Mouse (Mus musculus): ENCODE measurements around the gene Diexf. TPM values are rescaled to one million over a fixed set of nuclear protein-coding genes. Genes with fewer than 3 reads are reported as not detected.

The Diexf gene
- total RNA-seq, 1 experiment, result 25.6 TPM

GRCm38 (mm10) chr1:193090894-193091293, 39.2 kb downstream of the Diexf start:
- in situ Hi-C loops (cut with MboI; ENCODE audit: low sequenced_read_pairs in 2 of 2, unreplicated experiment in 2 of 2), result loop anchor here (25.0 kb wide), 2 partner anchors 329 to 354 kb away; partner anchors contain the start of gene Hhat (in 1 of the 2)
- TF ChIP-seq ZC3H11A (IDR thresholded peaks at IDR 0.05; ENCODE audit: borderline replicate concordance, low read depth, low read length), result no peak
- no peak for TF ChIP-seq ZNF384 (IDR thresholded peaks at IDR 0.05; ENCODE audit: low read depth, low read length)
- TF ChIP-seq MAFK (IDR thresholded peaks at IDR 0.05; ENCODE audit: insufficient read depth, low read depth, low read length), result no peak
- TF ChIP-seq CHD2 (IDR thresholded peaks at IDR 0.05; ENCODE audit: low read depth, low read length), result no peak
- TF ChIP-seq HCFC1 (IDR thresholded peaks at IDR 0.05; ENCODE audit: borderline replicate concordance, insufficient read depth, low read length), result no peak
- no peaks in the 10 kb centered on the region for H3K4me1 ChIP-seq (ENCODE audit: control insufficient read depth in 2 of 2, insufficient read depth in 2 of 2, low read length in 2 of 2, poor library complexity in 1 of 2)
- no peaks in the 10 kb centered on the region for H3K9me3 ChIP-seq (ENCODE audit: control insufficient read depth, insufficient read depth, low read depth, low read length)
- DNase-seq (ENCODE audit: low read depth, low spot score), result no peak
- no peak overlapping the region for H3K9ac ChIP-seq (ENCODE audit: insufficient read depth, low read depth, low read length, poor library complexity, severe bottlenecking)
- no peaks in the 10 kb centered on the region for H3K36me3 ChIP-seq (ENCODE audit: control insufficient read depth, insufficient read depth, low read length, poor library complexity, severe bottlenecking)
- no peak overlapping the region for H3K27ac ChIP-seq (ENCODE audit: insufficient read depth, low read depth, low read length, poor library complexity, severe bottlenecking)
- H3K4me3 ChIP-seq (ENCODE audit: insufficient read depth in 1 of 2, low read depth in 1 of 2, low read length in 2 of 2, poor library complexity in 1 of 2, severe bottlenecking in 1 of 2), result no peak overlapping the region

- H3K27ac ChIP-seq (ENCODE audit: insufficient read depth, low read depth, low read length, poor library complexity, severe bottlenecking), result no peak overlapping the region
Observed at GRCm38 (mm10) chr1:193090211-193090871, 39.7 kb downstream of the Diexf start.

GRCm38 (mm10) chr1:193089683-193090082, 40.4 kb downstream of the Diexf start:
- in situ Hi-C loops (cut with MboI; ENCODE audit: low sequenced_read_pairs in 2 of 2, unreplicated experiment in 2 of 2), result loop anchor here (25.0 kb wide), 2 partner anchors 327 to 352 kb away; partner anchors contain the start of gene Hhat (in 1 of the 2)
- no peaks in the 10 kb centered on the region for H3K9me3 ChIP-seq (ENCODE audit: control insufficient read depth, insufficient read depth, low read depth, low read length)

More at GRCm38 (mm10) chr1:193090211-193090871, 39.7 kb downstream of the Diexf start:
- in situ Hi-C loops (cut with MboI; ENCODE audit: low sequenced_read_pairs in 2 of 2, unreplicated experiment in 2 of 2), result loop anchor here (25.0 kb wide), 2 partner anchors 328 to 353 kb away; partner anchors contain the start of gene Hhat (in 1 of the 2)
- no peaks in the 10 kb centered on the region for H3K9me3 ChIP-seq (ENCODE audit: control insufficient read depth, insufficient read depth, low read depth, low read length)
- H3K36me3 ChIP-seq (ENCODE audit: control insufficient read depth, insufficient read depth, low read length, poor library complexity, severe bottlenecking), result no peaks in the 10 kb centered on the region
- H3K4me1 ChIP-seq (ENCODE audit: control insufficient read depth in 2 of 2, insufficient read depth in 2 of 2, low read length in 2 of 2, poor library complexity in 1 of 2), result no peaks in the 10 kb centered on the region
- H3K9ac ChIP-seq (ENCODE audit: insufficient read depth, low read depth, low read length, poor library complexity, severe bottlenecking), result no peak overlapping the region
- H3K4me3 ChIP-seq (ENCODE audit: insufficient read depth in 1 of 2, low read depth in 1 of 2, low read length in 2 of 2, poor library complexity in 1 of 2, severe bottlenecking in 1 of 2), result no peak overlapping the region
- no peak for DNase-seq (ENCODE audit: low read depth, low spot score)
- TF ChIP-seq HCFC1 (IDR thresholded peaks at IDR 0.05; ENCODE audit: borderline replicate concordance, insufficient read depth, low read length) (no peak), MAFK (IDR thresholded peaks at IDR 0.05; ENCODE audit: insufficient read depth, low read depth, low read length) (no peak)

GRCm38 (mm10) chr1:193089211-193089610, 40.9 kb downstream of the Diexf start:
- no peak overlapping the region for H3K9ac ChIP-seq (ENCODE audit: insufficient read depth, low read depth, low read length, poor library complexity, severe bottlenecking)
- no peak overlapping the region for H3K4me3 ChIP-seq (ENCODE audit: insufficient read depth in 1 of 2, low read depth in 1 of 2, low read length in 2 of 2, poor library complexity in 1 of 2, severe bottlenecking in 1 of 2)
- H3K27ac ChIP-seq (ENCODE audit: insufficient read depth, low read depth, low read length, poor library complexity, severe bottlenecking), result no peak overlapping the region
- in situ Hi-C loops (cut with MboI; ENCODE audit: low sequenced_read_pairs in 2 of 2, unreplicated experiment in 2 of 2), result loop anchor here (25.0 kb wide), 2 partner anchors 327 to 352 kb away; partner anchors contain the start of gene Hhat (in 1 of the 2)
- no peaks in the 10 kb centered on the region for H3K9me3 ChIP-seq (ENCODE audit: control insufficient read depth, insufficient read depth, low read depth, low read length)
- no peaks in the 10 kb centered on the region for H3K4me1 ChIP-seq (ENCODE audit: control insufficient read depth in 2 of 2, insufficient read depth in 2 of 2, low read length in 2 of 2, poor library complexity in 1 of 2)
- no peak for DNase-seq (ENCODE audit: low read depth, low spot score)
- TF ChIP-seq HCFC1 (IDR thresholded peaks at IDR 0.05; ENCODE audit: borderline replicate concordance, insufficient read depth, low read length) (no peak), ZNF384 (IDR thresholded peaks at IDR 0.05; ENCODE audit: low read depth, low read length) (no peak), CHD2 (IDR thresholded peaks at IDR 0.05; ENCODE audit: low read depth, low read length) (no peak), ZC3H11A (IDR thresholded peaks at IDR 0.05; ENCODE audit: borderline replicate concordance, low read depth, low read length) (no peak), MAFK (IDR thresholded peaks at IDR 0.05; ENCODE audit: insufficient read depth, low read depth, low read length) (no peak)
- no peaks in the 10 kb centered on the region for H3K36me3 ChIP-seq (ENCODE audit: control insufficient read depth, insufficient read depth, low read length, poor library complexity, severe bottlenecking)

More at GRCm38 (mm10) chr1:193089683-193090082, 40.4 kb downstream of the Diexf start:
- Histone ChIP-seq H3K4me1 (ENCODE audit: control insufficient read depth in 2 of 2, insufficient read depth in 2 of 2, low read length in 2 of 2, poor library complexity in 1 of 2) (no peaks in the 10 kb centered on the region), H3K36me3 (ENCODE audit: control insufficient read depth, insufficient read depth, low read length, poor library complexity, severe bottlenecking) (no peaks in the 10 kb centered on the region), H3K27ac (ENCODE audit: insufficient read depth, low read depth, low read length, poor library complexity, severe bottlenecking) (no peak overlapping the region), H3K9ac (ENCODE audit: insufficient read depth, low read depth, low read length, poor library complexity, severe bottlenecking) (no peak overlapping the region), H3K4me3 (ENCODE audit: insufficient read depth in 1 of 2, low read depth in 1 of 2, low read length in 2 of 2, poor library complexity in 1 of 2, severe bottlenecking in 1 of 2) (no peak overlapping the region)
- TF ChIP-seq ZNF384 (IDR thresholded peaks at IDR 0.05; ENCODE audit: low read depth, low read length) (no peak), HCFC1 (IDR thresholded peaks at IDR 0.05; ENCODE audit: borderline replicate concordance, insufficient read depth, low read length) (no peak), ZC3H11A (IDR thresholded peaks at IDR 0.05; ENCODE audit: borderline replicate concordance, low read depth, low read length) (no peak), MAFK (IDR thresholded peaks at IDR 0.05; ENCODE audit: insufficient read depth, low read depth, low read length) (no peak), CHD2 (IDR thresholded peaks at IDR 0.05; ENCODE audit: low read depth, low read length) (no peak)
- no peak for DNase-seq (ENCODE audit: low read depth, low spot score)
